Mouse (Mus musculus) midbrain, postnatal 0 days (tissue): ENCODE measurements around the gene Tacc2. TPM values are rescaled to one million over a fixed set of nuclear protein-coding genes. Genes with fewer than 3 reads are reported as not detected.

Source experiments
- ATAC-seq: fragments of 200-750 bp; cut with Nextera tagmentation; 2 replicates; pipeline ENCODE4 v1.8.0; 2017; ENCODE audit warnings: moderate number of reproducible peaks, mild to moderate bottlenecking, moderate TSS enrichment, moderate library complexity; ENCODE audit not compliant: low FRiP score
- DNase-seq: peaks from one replicate; pipeline ENCODE4 v3.0.0-alpha.2; 2015; ENCODE audit warnings: low spot score
- H3K27ac ChIP-seq: fragments of 300-500 bp; sonication (generic); 2 replicates; pipeline ENCODE4 v1.5.1; 2014; ENCODE audit warnings: low read depth, mild to moderate bottlenecking, low read length, mixed read lengths
- H3K27me3 ChIP-seq: fragments of 300-500 bp; sonication (generic); 2 replicates; pipeline ENCODE4 v1.6.1; 2014; ENCODE audit warnings: low read length, control low read depth, mixed read lengths; ENCODE audit not compliant: insufficient read depth
- H3K36me3 ChIP-seq: fragments of 300-500 bp; sonication (generic); 2 replicates; pipeline ENCODE4 v1.6.1; 2014; ENCODE audit warnings: low read length, control low read depth, mixed read lengths; ENCODE audit not compliant: insufficient read depth
- H3K4me1 ChIP-seq: fragments of 300-500 bp; sonication (generic); 2 replicates; pipeline ENCODE4 v1.6.1; 2014; ENCODE audit warnings: mild to moderate bottlenecking, control low read depth, antibody characterized with exemption, low read length, mixed read lengths; ENCODE audit not compliant: insufficient read depth
- H3K4me2 ChIP-seq: fragments of 300-500 bp; sonication (generic); 2 replicates; pipeline ENCODE4 v1.6.1; 2014; ENCODE audit warnings: low read depth, mild to moderate bottlenecking, low read length, mixed read lengths; ENCODE audit not compliant: poor library complexity, severe bottlenecking
- H3K4me3 ChIP-seq: fragments of 300-500 bp; sonication (generic); 2 replicates; pipeline ENCODE4 v1.5.1; 2014; ENCODE audit warnings: low read depth, mild to moderate bottlenecking, low read length, moderate library complexity
- H3K9ac ChIP-seq: fragments of 300-500 bp; sonication (generic); replicated peaks from 2 replicates; pipeline ENCODE4 v1.6.1; 2014; ENCODE audit warnings: mild to moderate bottlenecking, low read length, moderate library complexity, mixed read lengths; ENCODE audit not compliant: poor library complexity, severe bottlenecking
- H3K9me3 ChIP-seq: fragments of 300-500 bp; sonication (generic); 2 replicates; pipeline ENCODE4 v1.6.1; 2016; ENCODE audit warnings: low read length, control low read depth
- CTCF ChIP-seq: IDR thresholded peaks from 2 replicates; pipeline ENCODE4 v1.5.1; 2016; ENCODE audit warnings: antibody characterized with exemption, mild to moderate bottlenecking
- WGBS: fragments of 180-500 bp; shearing (Covaris S2); extraction: QIAGEN DNeasy Blood & Tissue Kit; methylation state at CpG from one replicate; pipeline ENCODE4 v1.1.7; 2014; 5-methylcytosine and 5-hydroxymethylcytosine counted together
- polyA plus RNA-seq: library from polyadenylated mRNA; unstranded; fragments of >200 nt; fragmentation: Nextera tagmentation; extraction: Ambion mirVana; gene quantifications from 2 replicates; pipeline ENCODE4 v1.2.1, GENCODE M21; 2015
- total RNA-seq: library from RNA; depleted of rRNA; stranded (reverse); fragments of >200 nt; gene quantifications from 2 replicates; pipeline ENCODE4 v1.2.3, GENCODE M21; 2014

The Tacc2 gene
- total and polyA plus RNA-seq, 2 experiments from 2014 or later, result 54.8 to 55.9 TPM

- H3K4me1 ChIP-seq, result no peaks in the 10 kb centered on the region
- H3K9ac ChIP-seq, result no peak overlapping the region
- DNase-seq (no peak), ATAC-seq (no peak)
- H3K27me3 ChIP-seq, result no peaks in the 10 kb centered on the region
- H3K4me3 ChIP-seq, result no peak overlapping the region
- no peak overlapping the region for H3K4me2 ChIP-seq
- no peak for TF ChIP-seq CTCF
- H3K36me3 ChIP-seq, result peaks cover 17% of the 10 kb centered on the region
- no peak overlapping the region for H3K27ac ChIP-seq
- no peaks in the 10 kb centered on the region for H3K9me3 ChIP-seq
- 94% methylated on average over 4 of the region's 4 CpGs for WGBS
Measured at GRCm38 (mm10) chr7:130727560-130727959, 150.3 kb downstream of the Tacc2 start.

GRCm38 (mm10) chr7:130731792-130732191, 154.6 kb downstream of the Tacc2 start:
- H3K4me2 ChIP-seq, result no peak overlapping the region
- no peak overlapping the region for H3K9ac ChIP-seq
- no peaks in the 10 kb centered on the region for H3K4me1 ChIP-seq
- H3K9me3 ChIP-seq, result no peaks in the 10 kb centered on the region
- peaks cover 45% of the 10 kb centered on the region for H3K36me3 ChIP-seq
- H3K27me3 ChIP-seq, result no peaks in the 10 kb centered on the region
- WGBS, result 59% methylated on average over 7 of the region's 7 CpGs
- no peak for ATAC-seq
- H3K27ac ChIP-seq, result no peak overlapping the region
- no peak for TF ChIP-seq CTCF
- DNase-seq, result no peak
- H3K4me3 ChIP-seq, result no peak overlapping the region

DNA sequence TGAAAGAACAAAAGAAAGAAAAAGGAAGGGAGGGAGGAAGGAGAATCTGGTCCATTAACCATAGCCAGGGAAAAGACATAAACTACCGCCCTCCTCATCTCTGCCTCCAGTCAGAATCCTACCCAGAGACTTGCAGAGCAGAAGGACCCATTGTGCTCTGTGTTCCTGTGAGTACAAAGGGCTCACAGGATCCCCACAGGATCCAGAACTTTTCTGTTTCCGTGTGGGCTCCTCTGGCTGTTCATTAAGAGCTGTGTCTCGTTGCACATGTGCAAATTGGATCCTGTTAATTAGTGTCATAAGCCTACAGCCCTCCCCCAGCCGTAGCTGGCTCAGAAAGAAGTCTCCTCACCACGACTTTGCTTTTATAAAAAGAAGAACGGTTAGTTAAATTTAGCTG, 155.7 kb downstream of the Tacc2 start:
- no peak for TF ChIP-seq CTCF
- 50% methylated on average over 6 of the region's 6 CpGs for WGBS
- no peak overlapping the region for H3K9ac ChIP-seq
- H3K27ac ChIP-seq, result no peak overlapping the region
- no peak overlapping the region for H3K4me3 ChIP-seq
- DNase-seq (peak; percentile 44), ATAC-seq (no peak)
- no peaks in the 10 kb centered on the region for H3K9me3 ChIP-seq
- H3K36me3 ChIP-seq, result peaks cover 49% of the 10 kb centered on the region
- no peaks in the 10 kb centered on the region for H3K4me1 ChIP-seq
- H3K4me2 ChIP-seq, result no peak overlapping the region
- H3K27me3 ChIP-seq, result no peaks in the 10 kb centered on the region

DNA sequence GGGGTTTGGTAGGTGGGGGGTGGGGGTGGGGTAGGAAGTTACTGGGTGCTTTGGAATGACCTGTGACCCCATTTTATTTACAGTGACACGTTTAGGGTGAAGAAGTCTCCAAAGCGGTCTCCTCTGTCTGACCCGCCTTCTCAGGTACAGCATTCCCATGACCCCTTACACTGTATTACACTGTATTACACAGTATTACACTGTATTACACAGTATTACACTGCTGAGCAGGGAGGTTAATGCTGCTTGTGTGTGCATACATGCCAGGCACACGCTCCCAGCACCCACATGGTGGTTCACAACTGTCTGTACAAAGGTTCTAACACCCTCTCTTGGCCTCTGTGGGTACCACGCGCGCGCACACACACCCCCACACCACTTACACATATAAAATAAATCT, 156.2 kb downstream of the Tacc2 start:
- Histone ChIP-seq H3K9me3 (no peaks in the 10 kb centered on the region), H3K27me3 (no peaks in the 10 kb centered on the region), H3K4me3 (no peak overlapping the region), H3K9ac (no peak overlapping the region), H3K36me3 (peaks cover 47% of the 10 kb centered on the region), H3K4me2 (no peak overlapping the region), H3K4me1 (no peaks in the 10 kb centered on the region), H3K27ac (no peak overlapping the region)
- ATAC-seq, result no peak
- WGBS, result 93% methylated on average over 8 of the region's 8 CpGs
- DNase-seq, result no peak
- no peak for TF ChIP-seq CTCF

GRCm38 (mm10) chr7:130734195-130734787, 157.1 kb downstream of the Tacc2 start:
- 98% methylated on average over 2 of the region's 2 CpGs for WGBS
- TF ChIP-seq CTCF, result peak; percentile 62
- Histone ChIP-seq H3K4me2 (no peak overlapping the region), H3K27me3 (no peaks in the 10 kb centered on the region), H3K4me1 (no peaks in the 10 kb centered on the region), H3K4me3 (no peak overlapping the region), H3K36me3 (peaks cover 46% of the 10 kb centered on the region), H3K27ac (no peak overlapping the region), H3K9me3 (no peaks in the 10 kb centered on the region), H3K9ac (no peak overlapping the region)
- ATAC-seq (no peak), DNase-seq (no peak)

GRCm38 (mm10) chr7:130741099-130741498, 163.9 kb downstream of the Tacc2 start:
- Histone ChIP-seq H3K4me1 (no peaks in the 10 kb centered on the region), H3K36me3 (peaks cover 77% of the 10 kb centered on the region), H3K4me3 (no peak overlapping the region), H3K27me3 (no peaks in the 10 kb centered on the region), H3K9ac (no peak overlapping the region), H3K27ac (no peak overlapping the region), H3K4me2 (no peak overlapping the region), H3K9me3 (no peaks in the 10 kb centered on the region)
- no peak for DNase-seq
- no peak for ATAC-seq
- TF ChIP-seq CTCF, result peak; percentile 53
- WGBS, result 88% methylated on average over 4 of the region's 4 CpGs
